Mouse (Mus musculus): Measurements from ENCODE around the gene Ndc1.

DNA sequence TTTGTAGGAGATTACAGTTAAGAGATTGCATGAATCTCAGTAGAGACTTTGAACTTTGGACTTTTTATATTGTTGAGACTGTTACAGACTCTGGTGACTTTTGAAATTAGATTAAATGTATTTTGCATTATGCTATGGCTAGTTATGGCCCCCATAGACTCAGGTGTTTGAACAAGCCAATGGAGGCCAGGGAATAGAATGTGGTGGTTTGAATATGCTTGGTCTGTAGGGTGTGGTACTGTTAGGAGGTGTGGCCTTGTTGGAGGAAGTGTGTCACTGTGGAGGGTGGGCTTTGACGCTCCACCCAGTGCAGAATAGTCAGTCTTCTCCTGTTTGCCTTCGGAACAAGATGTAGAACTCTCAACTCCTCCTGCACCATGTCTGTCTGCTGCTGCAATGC, 44.5 kb upstream of the Ndc1 start:
- TF ChIP-seq POLR2A (IDR thresholded peaks at IDR 0.05; ENCODE audit: insufficient read depth, low read depth, low read length) (no peak), CTCF (IDR thresholded peaks at IDR 0.05; ENCODE audit: insufficient read depth, low read depth, low read length) (no peak)
